Mouse (Mus musculus): Measurements from ENCODE around the gene Prrg2. TPM values are rescaled to one million over a fixed set of nuclear protein-coding genes. Genes with fewer than 3 reads are reported as not detected.
A peak's percentile ranks its signal among the peaks of the same experiment; 100 is the strongest.

The Prrg2 gene
- polyA plus RNA-seq, 1 experiment from 2014 or later = 17.8 TPM

- peak; percentile 42 for ATAC-seq (ENCODE audit: low FRiP score, low read depth)
- Histone ChIP-seq H3K4me3 (peak overlapping the region; percentile 95), H3K4me2 (replicated peaks) (peak overlapping the region; percentile 98), H3K36me3 (peaks cover 24% of the 10 kb centered on the region), H3K9ac (replicated peaks) (peak overlapping the region; percentile 96), H3K27me3 (peaks cover 7% of the 10 kb centered on the region), H3K9me3 (no peaks in the 10 kb centered on the region), H3K27ac (replicated peaks) (peak overlapping the region; percentile 98), H3K4me1 (peaks cover 26% of the 10 kb centered on the region)
- under 1% methylated on average over 27 of the region's 59 CpGs for WGBS
Measured at GRCm38 (mm10) chr7:45053117-45053930, 9.2 kb downstream of the Prrg2 start.

GRCm38 (mm10) chr7:45052862-45053116 is 9.7 kb downstream of the Prrg2 start, which contains the start of gene Prr12:
Prr12 (minus strand) TSS chr7:45052881.
- Histone ChIP-seq H3K9me3 (no peaks in the 10 kb centered on the region), H3K9ac (replicated peaks) (peak within 1 kb of the TSS; percentile 96), H3K4me3 (peak within 1 kb of the TSS; percentile 95), H3K36me3 (peaks cover 29% of the 10 kb centered on the region), H3K27me3 (peaks cover 7% of the 10 kb centered on the region), H3K4me2 (replicated peaks) (peak within 1 kb of the TSS; percentile 98), H3K4me1 (peaks cover 26% of the 10 kb centered on the region), H3K27ac (replicated peaks) (peak within 1 kb of the TSS; percentile 98)
- 0% methylated on average over 2 of the region's 18 CpGs for WGBS
- no peak for ATAC-seq (ENCODE audit: low FRiP score, low read depth)

- H3K4me1 ChIP-seq = peaks cover 26% of the 10 kb centered on the region
- peak overlapping the region; percentile 98 for H3K27ac ChIP-seq (replicated peaks)
- H3K36me3 ChIP-seq = peaks cover 34% of the 10 kb centered on the region
- H3K4me3 ChIP-seq = peak overlapping the region; percentile 95
- H3K27me3 ChIP-seq = peaks cover 7% of the 10 kb centered on the region
- peak overlapping the region; percentile 98 for H3K4me2 ChIP-seq (replicated peaks)
- WGBS = 0% methylated on average over 29 of the region's 38 CpGs
- ATAC-seq (ENCODE audit: low FRiP score, low read depth) = no peak
- peak overlapping the region; percentile 96 for H3K9ac ChIP-seq (replicated peaks)
- no peaks in the 10 kb centered on the region for H3K9me3 ChIP-seq
Measured at GRCm38 (mm10) chr7:45052181-45052861, 10.2 kb downstream of the Prrg2 start.

GRCm38 (mm10) chr7:45051601-45051974 is 10.9 kb downstream of the Prrg2 start:
- H3K36me3 ChIP-seq = peaks cover 41% of the 10 kb centered on the region
- H3K27me3 ChIP-seq = peaks cover under 1% of the 10 kb centered on the region; the same call in 1 of the 2 replicates
- H3K9me3 ChIP-seq = no peaks in the 10 kb centered on the region
- H3K4me1 ChIP-seq = peaks cover 28% of the 10 kb centered on the region
- H3K4me3 ChIP-seq = peak overlapping the region; percentile 95
- WGBS = 3% methylated on average over 13 of the region's 13 CpGs
- peak overlapping the region; percentile 98 for H3K27ac ChIP-seq (replicated peaks)
- H3K9ac ChIP-seq (replicated peaks) = peak overlapping the region; percentile 96
- no peak for ATAC-seq (ENCODE audit: low FRiP score, low read depth)
- peak overlapping the region; percentile 98 for H3K4me2 ChIP-seq (replicated peaks)

- peak overlapping the region; percentile 95 for H3K4me3 ChIP-seq
- ATAC-seq (ENCODE audit: low FRiP score, low read depth) = peak; percentile 55
- no peaks in the 10 kb centered on the region for H3K9me3 ChIP-seq
- H3K27ac ChIP-seq (replicated peaks) = peak overlapping the region; percentile 98
- H3K36me3 ChIP-seq = peaks cover 46% of the 10 kb centered on the region
- H3K9ac ChIP-seq (replicated peaks) = peak overlapping the region; percentile 96; the same call in 1 of the 2 replicates
- H3K27me3 ChIP-seq = no peaks in the 10 kb centered on the region
- H3K4me1 ChIP-seq = peaks cover 28% of the 10 kb centered on the region
- peak overlapping the region; percentile 98 for H3K4me2 ChIP-seq (replicated peaks)
- WGBS = 2% methylated on average over 15 of the region's 16 CpGs
Measured at GRCm38 (mm10) chr7:45050945-45051600, 11.4 kb downstream of the Prrg2 start.

- Histone ChIP-seq H3K9me3 (no peaks in the 10 kb centered on the region), H3K9ac (replicated peaks) (no peak overlapping the region), H3K27me3 (no peaks in the 10 kb centered on the region), H3K27ac (replicated peaks) (no peak overlapping the region), H3K4me2 (replicated peaks) (no peak overlapping the region), H3K36me3 (peaks cover 66% of the 10 kb centered on the region), H3K4me1 (peaks cover 26% of the 10 kb centered on the region), H3K4me3 (0 out of 2 replicates have a peak overlapping the region, but pooled peaks have one; percentile 1)
- ATAC-seq (ENCODE audit: low FRiP score, low read depth) = no peak
- WGBS = 97% methylated on average over 23 of the region's 23 CpGs
Measured at GRCm38 (mm10) chr7:45048923-45049657, 13.4 kb downstream of the Prrg2 start.

GRCm38 (mm10) chr7:45048001-45048890 is 14.2 kb downstream of the Prrg2 start:
- no peak for ATAC-seq (ENCODE audit: low FRiP score, low read depth)
- Histone ChIP-seq H3K4me2 (replicated peaks) (no peak overlapping the region), H3K9me3 (no peaks in the 10 kb centered on the region), H3K27me3 (no peaks in the 10 kb centered on the region), H3K9ac (replicated peaks) (no peak overlapping the region), H3K4me1 (peaks cover 20% of the 10 kb centered on the region), H3K36me3 (peaks cover 75% of the 10 kb centered on the region), H3K27ac (replicated peaks) (no peak overlapping the region), H3K4me3 (no peak overlapping the region)
- 91% methylated on average over 38 of the region's 38 CpGs for WGBS

- no peak for ATAC-seq (ENCODE audit: low FRiP score, low read depth)
- WGBS = 97% methylated on average over 14 of the region's 14 CpGs
Measured at GRCm38 (mm10) chr7:45047491-45047890, 15.0 kb downstream of the Prrg2 start.

GRCm38 (mm10) chr7:45046853-45047350 is 15.6 kb downstream of the Prrg2 start:
- 96% methylated on average over 26 of the region's 26 CpGs for WGBS
- H3K27ac ChIP-seq (replicated peaks) = no peak overlapping the region
- H3K9me3 ChIP-seq = no peaks in the 10 kb centered on the region
- H3K36me3 ChIP-seq = peaks cover 88% of the 10 kb centered on the region
- ATAC-seq (ENCODE audit: low FRiP score, low read depth) = no peak
- H3K27me3 ChIP-seq = no peaks in the 10 kb centered on the region
- H3K4me1 ChIP-seq = peaks cover 18% of the 10 kb centered on the region
- no peak overlapping the region for H3K4me2 ChIP-seq (replicated peaks)
- H3K9ac ChIP-seq (replicated peaks) = no peak overlapping the region
- no peak overlapping the region for H3K4me3 ChIP-seq

More at GRCm38 (mm10) chr7:45047491-45047890, 15.0 kb downstream of the Prrg2 start:
- H3K4me1 ChIP-seq = peaks cover 20% of the 10 kb centered on the region
- peaks cover 82% of the 10 kb centered on the region for H3K36me3 ChIP-seq
- H3K4me3 ChIP-seq = no peak overlapping the region
- no peak overlapping the region for H3K4me2 ChIP-seq (replicated peaks)
- H3K9me3 ChIP-seq = no peaks in the 10 kb centered on the region
- H3K27me3 ChIP-seq = no peaks in the 10 kb centered on the region
- no peak overlapping the region for H3K9ac ChIP-seq (replicated peaks)
- H3K27ac ChIP-seq (replicated peaks) = no peak overlapping the region

- peaks cover 7% of the 10 kb centered on the region for H3K4me1 ChIP-seq
- H3K27me3 ChIP-seq = no peaks in the 10 kb centered on the region
- 97% methylated on average over 22 of the region's 22 CpGs for WGBS
- no peak overlapping the region for H3K4me2 ChIP-seq (replicated peaks)
- H3K9me3 ChIP-seq = no peaks in the 10 kb centered on the region
- peaks cover 100% of the 10 kb centered on the region for H3K36me3 ChIP-seq
- no peak for ATAC-seq (ENCODE audit: low FRiP score, low read depth)
- no peak overlapping the region for H3K27ac ChIP-seq (replicated peaks)
- H3K4me3 ChIP-seq = no peak overlapping the region
- no peak overlapping the region for H3K9ac ChIP-seq (replicated peaks)
Measured at GRCm38 (mm10) chr7:45045741-45046140, 16.7 kb downstream of the Prrg2 start.
